Mouse (Mus musculus) urinary bladder, postnatal 25 days (tissue): ENCODE measurements at regions not wholly inside any gene's neighbourhood (a gene's known extent, or its start where the extent isn't known, plus 50 kb on each side); places are given as distances from the start of the nearest gene placed in this dataset.

Experiments used
- DNase-seq: peaks from one replicate; pipeline ENCODE4 v3.0.0; 2022; ENCODE audit warnings: low spot score

GRCm38 (mm10) chr6:51215371-51215770, 217.1 kb upstream of the Nfe2l3 start:
- DNase-seq: no peak

- peak; percentile 46 for DNase-seq
These were observed 216.0 kb upstream of the Nfe2l3 start for GRCm38 (mm10) chr6:51216472-51216871.

- DNase-seq: no peak
These were observed 212.8 kb upstream of the Nfe2l3 start for GRCm38 (mm10) chr6:51219691-51220090.

- peak; percentile 40 for DNase-seq
These were observed 211.7 kb upstream of the Nfe2l3 start for GRCm38 (mm10) chr6:51220778-51221177.

- DNase-seq: no peak
These were observed 196.3 kb upstream of the Nfe2l3 start for GRCm38 (mm10) chr6:51236077-51236740.

- no peak for DNase-seq
These were observed 192.4 kb upstream of the Nfe2l3 start for GRCm38 (mm10) chr6:51240039-51240438.

- no peak for DNase-seq
These were observed 182.2 kb upstream of the Nfe2l3 start for GRCm38 (mm10) chr6:51250233-51250632.

- DNase-seq: no peak
These were observed 181.0 kb upstream of the Nfe2l3 start for GRCm38 (mm10) chr6:51251432-51251831.

GRCm38 (mm10) chr6:51252721-51253120, 179.7 kb upstream of the Nfe2l3 start:
- DNase-seq: no peak

GRCm38 (mm10) chr6:51256631-51257030, 175.8 kb upstream of the Nfe2l3 start:
- no peak for DNase-seq

- DNase-seq: no peak
These were observed 174.9 kb upstream of the Nfe2l3 start for GRCm38 (mm10) chr6:51257524-51257923.

- DNase-seq: no peak
These were observed 174.2 kb upstream of the Nfe2l3 start for GRCm38 (mm10) chr6:51258304-51258703.

- DNase-seq: no peak
These were observed 168.9 kb upstream of the Nfe2l3 start for GRCm38 (mm10) chr6:51263595-51263994.

- DNase-seq: no peak
These were observed 167.1 kb upstream of the Nfe2l3 start for GRCm38 (mm10) chr6:51265329-51265728.

GRCm38 (mm10) chr6:51266721-51267120, 165.7 kb upstream of the Nfe2l3 start:
- DNase-seq: no peak

GRCm38 (mm10) chr6:51267888-51268287, 164.6 kb upstream of the Nfe2l3 start:
- no peak for DNase-seq

- DNase-seq: no peak
These were observed 163.5 kb upstream of the Nfe2l3 start for GRCm38 (mm10) chr6:51268931-51269330.

- DNase-seq: no peak
These were observed 162.9 kb upstream of the Nfe2l3 start for GRCm38 (mm10) chr6:51269617-51270016.

GRCm38 (mm10) chr6:51270216-51271127, 162.0 kb upstream of the Nfe2l3 start:
- DNase-seq: peak; percentile 87

- no peak for DNase-seq
These were observed 161.4 kb upstream of the Nfe2l3 start for GRCm38 (mm10) chr6:51271128-51271480.

- DNase-seq: no peak
These were observed 160.2 kb upstream of the Nfe2l3 start for GRCm38 (mm10) chr6:51272136-51272736.

GRCm38 (mm10) chr6:51279491-51279890, 153.0 kb upstream of the Nfe2l3 start:
- DNase-seq: no peak

GRCm38 (mm10) chr6:51280231-51280630, 152.2 kb upstream of the Nfe2l3 start:
- DNase-seq: no peak
